Mouse (Mus musculus) liver, embryonic 14 days (tissue): ENCODE measurements around the gene Nfil3. TPM values are rescaled to one million over a fixed set of nuclear protein-coding genes. Genes with fewer than 3 reads are reported as not detected.

Source experiments
- polyA plus RNA-seq: library from polyadenylated mRNA; depleted of rRNA; stranded (reverse); fragments of >200 nt; gene quantifications from 2 replicates; pipeline ENCODE4 v1.2.3, GENCODE M21; 2012; rRNA removed

The Nfil3 gene
- polyA plus RNA-seq = 1.1 and 1.2 TPM in 2 replicates

DNA sequence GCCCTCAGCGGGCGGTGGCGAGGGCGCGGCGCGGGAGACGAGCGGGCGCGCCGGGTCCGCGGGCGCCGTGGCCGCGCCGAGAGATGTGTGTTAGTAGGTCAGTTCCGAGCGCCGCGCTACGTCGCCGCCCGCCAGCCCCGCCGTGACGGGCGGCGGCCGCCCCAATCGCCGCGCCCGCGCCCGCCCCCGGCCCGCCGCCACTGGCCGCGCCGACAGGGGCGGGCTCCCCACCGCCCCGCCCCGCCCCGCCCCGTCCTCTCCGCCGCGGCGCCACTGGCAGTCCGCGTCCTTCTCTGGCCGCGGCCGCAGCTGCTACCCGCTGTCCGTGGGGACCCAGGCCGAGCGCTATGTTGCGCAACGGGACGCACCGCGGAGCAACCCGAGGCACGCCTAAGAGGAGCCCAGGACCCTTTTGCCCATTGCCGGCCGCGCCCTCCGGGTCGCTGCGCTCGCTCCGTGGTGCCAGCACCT lies at the start of gene Nfil3:
Nfil3 (minus strand) TSS at position 123 of the 471 bp plus-strand sequence.

DNA sequence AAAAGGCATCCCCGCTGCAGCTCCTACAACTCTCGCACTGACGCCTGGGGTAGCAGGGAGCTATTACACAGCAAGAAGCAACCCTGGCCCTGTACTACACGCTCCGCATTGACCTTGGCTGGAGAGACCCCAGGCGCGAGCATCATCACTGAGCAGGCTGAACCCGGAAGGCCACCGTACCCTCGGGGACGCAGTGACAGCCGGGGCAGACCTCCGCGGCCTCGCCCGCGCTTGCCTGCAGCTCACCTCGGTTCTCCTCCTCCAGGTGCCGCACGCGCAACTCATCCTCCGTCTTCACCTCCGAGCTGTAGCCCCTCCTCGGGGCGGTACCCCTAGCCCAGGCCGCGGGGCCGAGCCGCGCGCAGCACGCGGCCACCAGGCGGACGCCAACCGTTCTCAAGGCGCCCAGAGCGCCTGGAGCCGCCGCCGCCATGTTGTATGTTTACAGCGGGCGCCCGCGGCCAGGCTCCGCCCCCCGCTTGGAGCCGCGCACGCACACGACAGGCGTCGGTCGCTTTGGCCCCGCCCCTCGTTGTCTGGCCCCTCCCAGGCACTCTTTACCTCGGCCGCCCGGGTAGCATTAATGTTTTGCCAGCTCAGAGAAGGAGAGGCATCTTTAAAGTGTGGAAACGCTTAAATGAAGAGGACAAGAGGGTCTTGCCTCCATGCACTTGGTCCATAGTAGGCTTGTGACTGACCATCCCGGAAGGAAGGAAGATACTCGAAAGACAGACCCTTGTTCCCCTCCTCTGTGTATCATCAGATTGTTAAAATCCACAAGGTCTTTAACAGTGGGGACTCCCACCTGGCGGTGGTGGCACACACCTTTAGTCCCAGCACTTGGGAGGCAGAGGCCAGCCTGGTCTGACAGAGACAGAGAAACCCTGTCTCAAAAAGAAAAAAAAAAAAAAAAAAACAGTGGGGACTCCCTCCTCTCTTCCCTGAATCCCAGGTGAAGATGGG lies 51.4 kb downstream of the Nfil3 start, which contains the start of gene Auh:
Auh (minus strand) TSS at position 473 of the 963 bp plus-strand sequence.

Other genes starting within 250 kb of the Nfil3 start
- gene Auh, start 51.4 kb downstream of the Nfil3 start, polyA plus RNA-seq = 15.3 and 18.0 TPM in 2 replicates